Mouse (Mus musculus) liver, embryonic 13.5 days (tissue): ENCODE measurements around the gene Hist1h4a. TPM values are rescaled to one million over a fixed set of nuclear protein-coding genes. Genes with fewer than 3 reads are reported as not detected.
"Not testable (repeated sequence)": the region's sequence is repeated elsewhere in the genome, so short reads cannot be mapped to it uniquely, and the experiment has no call there.

ENCODE experiments used
- ATAC-seq: fragments of 200-750 bp; cut with Nextera tagmentation; 2 replicates; pipeline ENCODE4 v1.8.0; 2017; ENCODE audit warnings: low read depth, mild to moderate bottlenecking, moderate number of reproducible peaks, moderate library complexity
- DNase-seq: peaks from one replicate; pipeline ENCODE4 v3.0.0; 2022
- H3K27ac ChIP-seq: fragments of 300-500 bp; sonication (generic); 2 replicates; pipeline ENCODE4 v1.5.1; 2015; ENCODE audit warnings: moderate library complexity, mild to moderate bottlenecking, inconsistent platforms
- H3K27me3 ChIP-seq: fragments of 300-500 bp; sonication (generic); 2 replicates; pipeline ENCODE4 v1.6.1; 2015; ENCODE audit warnings: mild to moderate bottlenecking, inconsistent platforms
- H3K36me3 ChIP-seq: fragments of 300-500 bp; sonication (generic); 2 replicates; pipeline ENCODE4 v1.6.1; 2015; ENCODE audit warnings: mild to moderate bottlenecking, inconsistent platforms
- H3K4me1 ChIP-seq: fragments of 300-500 bp; sonication (generic); replicated peaks from 2 replicates; pipeline ENCODE4 v1.6.1; 2015; ENCODE audit warnings: inconsistent platforms
- H3K4me2 ChIP-seq: fragments of 300-500 bp; sonication (generic); 2 replicates; pipeline ENCODE4 v1.6.1; 2015; ENCODE audit warnings: inconsistent platforms, mild to moderate bottlenecking, moderate library complexity
- H3K4me3 ChIP-seq: fragments of 300-500 bp; sonication (generic); replicated peaks from 2 replicates; pipeline ENCODE4 v1.5.1; 2015; ENCODE audit warnings: mild to moderate bottlenecking, inconsistent platforms
- H3K9ac ChIP-seq: fragments of 300-500 bp; sonication (generic); 2 replicates; pipeline ENCODE4 v1.6.1; 2015; ENCODE audit warnings: mild to moderate bottlenecking, inconsistent platforms
- H3K9me3 ChIP-seq: fragments of 300-500 bp; sonication (generic); replicated peaks from 2 replicates; pipeline ENCODE4 v1.6.1; 2016; ENCODE audit warnings: inconsistent platforms
- WGBS: fragments of 180-500 bp; shearing (Covaris S2); methylation state at CpG from one replicate; pipeline ENCODE4 v1.1.7; 2015; ENCODE audit not compliant: insufficient replicate concordance; 5-methylcytosine and 5-hydroxymethylcytosine counted together
- microRNA-seq: library from miRNA; unstranded; fragments of <30 nt; microRNA quantifications from one replicate; pipeline ENCODE4, GENCODE M21; 2016
- polyA plus RNA-seq: library from polyadenylated mRNA; unstranded; fragments of >200 nt; fragmentation: Nextera tagmentation; extraction: Ambion mirVana; gene quantifications from 2 replicates; pipeline ENCODE4 v1.2.1, GENCODE M21; 2015

Gene Hist1h4a
- polyA plus RNA-seq, 1 experiment from 2014 or later = 0.86 TPM

DNA sequence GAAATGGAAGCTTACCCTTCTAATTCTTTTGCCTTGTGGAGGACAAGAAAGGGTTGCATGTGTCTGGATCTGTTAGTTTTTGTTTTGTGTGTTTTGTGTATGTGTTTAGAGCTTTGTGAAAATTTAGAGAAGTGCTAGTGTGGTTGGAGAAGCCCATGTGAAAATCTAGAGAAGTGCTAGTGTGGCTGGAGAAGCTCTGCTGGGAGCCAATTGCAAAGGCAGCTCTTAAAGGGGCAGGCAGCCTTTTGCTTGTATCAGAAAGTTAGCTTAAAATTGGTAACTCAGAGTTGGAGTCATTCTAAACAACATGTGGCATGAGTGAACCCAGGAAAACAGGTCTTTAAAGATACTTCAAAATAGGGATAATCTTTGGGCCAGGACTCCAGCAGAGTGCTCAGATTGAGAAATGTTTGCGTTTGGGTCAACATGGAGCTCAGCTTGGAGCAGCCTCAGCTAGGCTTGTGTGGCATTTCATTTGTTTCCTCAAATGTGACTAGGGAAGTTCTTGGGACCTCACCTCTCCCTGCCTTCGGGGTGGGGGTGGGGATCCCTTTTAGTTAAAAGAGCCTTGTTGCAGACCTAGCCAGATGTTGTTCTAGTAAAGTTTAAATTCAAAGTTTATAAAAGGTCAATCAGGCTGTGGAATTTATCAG, 43.3 kb downstream of the Hist1h4a start:
- DNase-seq, H3K27me3 ChIP-seq, H3K4me1 ChIP-seq, H3K4me3 ChIP-seq, H3K4me2 ChIP-seq, H3K9ac ChIP-seq, ATAC-seq, H3K9me3 ChIP-seq, H3K36me3 ChIP-seq: not testable (repeated sequence)
- H3K27ac ChIP-seq = peak overlapping the region; percentile 5; the same call in 1 of the 2 replicates
- WGBS = 12% methylated on average over 2 of the region's 2 CpGs

DNA sequence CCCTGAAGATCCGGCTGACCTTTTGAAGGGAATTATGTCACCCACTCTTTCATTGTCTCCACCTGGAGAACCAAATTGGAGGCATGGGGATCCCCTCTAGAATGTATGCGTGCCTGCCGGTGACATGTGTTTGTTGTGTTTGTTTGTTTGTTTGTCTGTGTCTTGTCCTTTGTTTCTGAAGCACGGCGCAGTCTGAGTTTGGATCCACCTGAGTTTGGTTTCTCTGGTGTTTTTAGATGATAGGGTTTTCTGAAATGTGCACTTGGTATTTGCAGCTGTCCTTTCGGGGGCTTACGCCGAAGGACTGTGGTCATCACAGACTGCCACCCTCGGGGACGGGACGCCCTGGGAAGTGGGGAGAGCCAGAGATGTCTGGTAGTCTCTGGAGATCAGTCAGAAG, 43.9 kb downstream of the Hist1h4a start:
- H3K27ac ChIP-seq = peak overlapping the region; percentile 5; the same call in 1 of the 2 replicates
- no peak overlapping the region for H3K9ac ChIP-seq
- no peaks in the 10 kb centered on the region for H3K9me3 ChIP-seq
- H3K4me3 ChIP-seq = no peak overlapping the region
- H3K27me3 ChIP-seq = no peaks in the 10 kb centered on the region
- no peaks in the 10 kb centered on the region for H3K36me3 ChIP-seq
- DNase-seq (no peak), ATAC-seq (no peak)
- WGBS = 49% methylated on average over 11 of the region's 11 CpGs
- H3K4me1 ChIP-seq = 0 out of 2 replicates have a peak, but pooled peaks cover 4% of the 10 kb centered on the region
- no peak overlapping the region for H3K4me2 ChIP-seq

DNA sequence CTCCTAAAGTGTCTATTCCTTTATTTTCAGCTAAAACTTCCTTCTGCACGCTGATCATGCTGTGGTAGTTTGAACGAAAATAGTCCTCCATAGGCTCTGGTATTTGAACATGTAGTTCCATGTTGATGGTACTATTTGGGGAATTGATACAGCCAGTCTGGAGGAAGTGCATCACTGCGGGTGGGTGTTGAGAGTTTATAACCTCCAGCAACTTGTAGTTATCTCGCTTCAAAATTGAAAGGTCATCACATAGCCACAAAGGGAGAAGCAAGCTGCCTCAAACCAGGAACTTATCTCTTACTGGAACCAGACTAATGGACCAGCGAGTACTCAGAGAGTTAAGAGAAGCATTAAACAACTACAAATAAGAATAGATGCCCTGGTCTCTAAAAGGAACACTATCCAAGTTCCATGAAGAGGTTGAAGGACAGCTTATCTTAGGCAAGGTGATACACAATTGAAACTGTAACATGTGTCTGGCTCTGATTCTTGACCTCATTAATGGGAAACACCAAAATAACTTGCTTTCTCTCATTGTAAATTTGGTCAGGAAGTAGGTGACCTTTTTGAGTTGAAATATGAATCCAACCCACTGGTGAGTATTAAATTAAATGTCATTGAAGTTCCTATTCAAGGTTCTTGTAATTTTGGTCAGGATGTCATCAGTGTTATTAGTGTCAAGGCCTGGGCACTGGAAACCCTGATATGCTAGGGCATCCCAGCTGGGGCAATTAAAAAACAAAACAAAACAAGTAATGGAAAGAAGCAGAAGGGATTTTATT, 44.6 kb downstream of the Hist1h4a start:
- ATAC-seq = no peak
- no peak overlapping the region for H3K4me2 ChIP-seq
- H3K4me1 ChIP-seq = 0 out of 2 replicates have a peak, but pooled peaks cover 4% of the 10 kb centered on the region
- H3K9me3 ChIP-seq = no peaks in the 10 kb centered on the region
- WGBS = 27% methylated on average over 5 of the region's 5 CpGs
- no peak overlapping the region for H3K9ac ChIP-seq
- no peaks in the 10 kb centered on the region for H3K36me3 ChIP-seq
- no peak overlapping the region for H3K4me3 ChIP-seq
- no peak overlapping the region for H3K27ac ChIP-seq
- no peak for DNase-seq
- H3K27me3 ChIP-seq = peaks cover 3% of the 10 kb centered on the region; the same call in 1 of the 2 replicates

Small RNA genes within 50 kb of the gene (microRNA-seq; reads per million reads assigned to microRNA genes)
- not detected for gene Gm44314
- 1.2 reads per million for gene Gm44484

Other genes starting within 250 kb of the Hist1h4a start
- gene Hist1h4h, start 230.2 kb downstream of the Hist1h4a start, polyA plus RNA-seq = 3.8 and 5.9 TPM in 2 replicates
- 7.7 and 13.6 TPM in 2 replicates for gene Hist1h2af, start 227.3 kb downstream of the Hist1h4a start, polyA plus RNA-seq
- 10.3 and 17.1 TPM in 2 replicates for gene Hist1h3g, start 225.8 kb downstream of the Hist1h4a start, polyA plus RNA-seq
- 1.7 TPM in 2 replicates for gene Hist1h2bh, start 217.8 kb downstream of the Hist1h4a start, polyA plus RNA-seq
- 1.1 and 2.1 TPM in 2 replicates for gene Hist1h3f, start 217.2 kb downstream of the Hist1h4a start, polyA plus RNA-seq
- gene Hist1h4f, start 209.6 kb downstream of the Hist1h4a start, polyA plus RNA-seq = 0.98 and 4.2 TPM in 2 replicates
- 0.75 and 0.93 TPM in 2 replicates for gene Hist1h1d, start 208.0 kb downstream of the Hist1h4a start, polyA plus RNA-seq
- gene Hist1h3e, start 198.9 kb downstream of the Hist1h4a start, polyA plus RNA-seq = 4.4 and 6.8 TPM in 2 replicates
- 95.0 and 121 TPM in 2 replicates for gene Hist1h2ae, start 190.0 kb downstream of the Hist1h4a start, polyA plus RNA-seq
- 6.5 and 14.1 TPM in 2 replicates for gene Hist1h2bg, start 189.8 kb downstream of the Hist1h4a start, polyA plus RNA-seq
- 5.0 and 12.7 TPM in 2 replicates for gene Hist1h2bf, start 187.0 kb downstream of the Hist1h4a start, polyA plus RNA-seq
- 1.2 and 4.3 TPM in 2 replicates for gene Hist1h2ad, start 186.8 kb downstream of the Hist1h4a start, polyA plus RNA-seq
- gene Hist1h3d, start 185.5 kb downstream of the Hist1h4a start, polyA plus RNA-seq = 5.9 and 7.2 TPM in 2 replicates
- 116 and 152 TPM in 2 replicates for gene Hist1h4d, start 179.6 kb downstream of the Hist1h4a start, polyA plus RNA-seq
- 1.3 and 2.0 TPM in 2 replicates for gene Hist1h2be, start 140.1 kb downstream of the Hist1h4a start, polyA plus RNA-seq
- gene Hist1h1e, start 138.7 kb downstream of the Hist1h4a start, polyA plus RNA-seq = 24.3 and 26.2 TPM in 2 replicates
- 0.89 and 1.0 TPM in 2 replicates for gene Hist1h2ac, start 77.3 kb downstream of the Hist1h4a start, polyA plus RNA-seq
- 81.2 and 88.9 TPM in 2 replicates for gene Hist1h2bc, start 77.0 kb downstream of the Hist1h4a start, polyA plus RNA-seq
- gene Hist1h1t, start 65.4 kb downstream of the Hist1h4a start, polyA plus RNA-seq = not detected in 2 replicates
- 5.4 and 8.6 TPM in 2 replicates for gene Hist1h4c, start 62.8 kb downstream of the Hist1h4a start, polyA plus RNA-seq
- 6.6 and 8.8 TPM in 2 replicates for gene Hfe, start 50.4 kb downstream of the Hist1h4a start, polyA plus RNA-seq
- gene Hist1h1c, start 22.4 kb downstream of the Hist1h4a start, polyA plus RNA-seq = 60.3 and 72.2 TPM in 2 replicates
- gene Hist1h3c, start 15.6 kb downstream of the Hist1h4a start, polyA plus RNA-seq = 5.2 and 5.9 TPM in 2 replicates
- 3.9 and 5.6 TPM in 2 replicates for gene Hist1h2bb, start 14.5 kb downstream of the Hist1h4a start, polyA plus RNA-seq
- gene Hist1h2ab, start 10.1 kb downstream of the Hist1h4a start, polyA plus RNA-seq = 54.0 and 76.2 TPM in 2 replicates
- gene Hist1h3b, start 9.0 kb downstream of the Hist1h4a start, polyA plus RNA-seq = 10.4 and 29.5 TPM in 2 replicates
- 3.7 and 5.5 TPM in 2 replicates for gene Hist1h4b, start 4.2 kb downstream of the Hist1h4a start, polyA plus RNA-seq
- 3.2 and 8.3 TPM in 2 replicates for gene Hist1h3a, start 1.2 kb upstream of the Hist1h4a start, polyA plus RNA-seq
- 4.3 and 8.1 TPM in 2 replicates for gene Hist1h1a, start 2.4 kb upstream of the Hist1h4a start, polyA plus RNA-seq
- gene Trim38, start 8.7 kb upstream of the Hist1h4a start, polyA plus RNA-seq = 0.14 TPM in 1 of 2 replicates, not detected in the other
- 0.52 and 0.57 TPM in 2 replicates for gene Slc17a2, start 45.8 kb upstream of the Hist1h4a start, polyA plus RNA-seq
- 2.3 and 3.1 TPM in 2 replicates for gene Slc17a3, start 78.2 kb upstream of the Hist1h4a start, polyA plus RNA-seq
- 0.05 TPM in 1 of 2 replicates, not detected in the other for gene Slc17a1, start 106.5 kb upstream of the Hist1h4a start, polyA plus RNA-seq
- 0.06 and 0.07 TPM in 2 replicates for gene Slc17a4, start 153.8 kb upstream of the Hist1h4a start, polyA plus RNA-seq
- not detected in 2 replicates for gene Hist1h2ba, start 172.9 kb upstream of the Hist1h4a start, polyA plus RNA-seq
- gene Hist1h2aa, start 173.2 kb upstream of the Hist1h4a start, polyA plus RNA-seq = not detected in 2 replicates
- not detected in 2 replicates for gene Scgn, start 230.0 kb upstream of the Hist1h4a start, polyA plus RNA-seq